Mouse (Mus musculus) left cerebral cortex, postnatal 25 days (tissue): Measurements from ENCODE around the gene Trappc6a. TPM values are rescaled to one million over a fixed set of nuclear protein-coding genes. Genes with fewer than 3 reads are reported as not detected.
"Not testable (repeated sequence)": the region's sequence is repeated elsewhere in the genome, so short reads cannot be mapped to it uniquely, and the experiment has no call there.

Experiments used
- DNase-seq, 2 experiments: peaks; one replicate each; pipeline ENCODE4 v3.0.0; 2022; ENCODE audit warnings: low spot score in 2 of 2, mixed read lengths in 1 of 2
- intact Hi-C: fragments of 180-260 bp; cut with DNase I; formaldehyde crosslinking; loops from one replicate; pipeline ENCODE4 v1.15.1; 2025
- total RNA-seq, 2 experiments: library from RNA; stranded (reverse); gene quantifications; 2 replicates each; pipeline ENCODE4 v1.2.3; 2021

Trappc6a gene
- total RNA-seq, 2 experiments from 2014 or later: 18.4 to 18.8 TPM

GRCm38 (mm10) chr7:19483281-19483680 lies 24.9 kb upstream of the Trappc6a start:
- no peak for DNase-seq
- intact Hi-C loops: loop anchor here (5.0 kb wide), 1 partner anchor 76 kb away; no protein-coding TSS in a partner anchor

GRCm38 (mm10) chr7:19485488-19485887 lies 22.7 kb upstream of the Trappc6a start:
- no peak for DNase-seq
- intact Hi-C loops: no loop called here

- intact Hi-C loops: no loop called here
- no peak for DNase-seq
Observed at GRCm38 (mm10) chr7:19486549-19486948, 21.6 kb upstream of the Trappc6a start.

GRCm38 (mm10) chr7:19489525-19489924 lies 18.7 kb upstream of the Trappc6a start:
- no peak for DNase-seq
- intact Hi-C loops: no loop called here

- no peak for DNase-seq
- intact Hi-C loops: no loop called here
Observed at GRCm38 (mm10) chr7:19491731-19492130, 16.5 kb upstream of the Trappc6a start.

- no peak for DNase-seq
- intact Hi-C loops: no loop called here
Observed at GRCm38 (mm10) chr7:19494751-19495474, 13.3 kb upstream of the Trappc6a start.

- intact Hi-C loops: no loop called here
- DNase-seq: no peak
Observed at GRCm38 (mm10) chr7:19495521-19496213, 12.5 kb upstream of the Trappc6a start.

- intact Hi-C loops: no loop called here
Observed at GRCm38 (mm10) chr7:19496214-19496555, 12.0 kb upstream of the Trappc6a start.

GRCm38 (mm10) chr7:19498326-19498725 lies 9.9 kb upstream of the Trappc6a start:
- intact Hi-C loops: no loop called here
- DNase-seq: no peak

More at GRCm38 (mm10) chr7:19496214-19496555, 12.0 kb upstream of the Trappc6a start:
- no peak for DNase-seq

- intact Hi-C loops: no loop called here
- no peak for DNase-seq
Observed at GRCm38 (mm10) chr7:19500420-19501363, 7.5 kb upstream of the Trappc6a start.

- DNase-seq: no peak
- intact Hi-C loops: no loop called here
Observed at GRCm38 (mm10) chr7:19501658-19502057, 6.5 kb upstream of the Trappc6a start.

GRCm38 (mm10) chr7:19503481-19504068 lies 4.6 kb upstream of the Trappc6a start:
- intact Hi-C loops: no loop called here

GRCm38 (mm10) chr7:19506326-19506725 lies 1.9 kb upstream of the Trappc6a start:
- intact Hi-C loops: loop anchor here (1.0 kb wide), 1 partner anchor 67 kb away; no protein-coding TSS in a partner anchor

More at GRCm38 (mm10) chr7:19503481-19504068, 4.6 kb upstream of the Trappc6a start:
- no peak for DNase-seq

GRCm38 (mm10) chr7:19506969-19507611 lies 1.1 kb upstream of the Trappc6a start:
- peak in 1 of 2 experiments; percentile 57 for DNase-seq
- intact Hi-C loops: loop anchor here (1.0 kb wide), 1 partner anchor 66 kb away; no protein-coding TSS in a partner anchor

More at GRCm38 (mm10) chr7:19506326-19506725, 1.9 kb upstream of the Trappc6a start:
- no peak for DNase-seq

- intact Hi-C loops: no loop called here
- no peak for DNase-seq
Observed at GRCm38 (mm10) chr7:19507612-19507981, 598 bp upstream of the Trappc6a start.

- intact Hi-C loops: loop anchor here (2.0 kb wide), 1 partner anchor 52 kb away; no protein-coding TSS in a partner anchor
- no peak for DNase-seq
Observed at GRCm38 (mm10) chr7:19508924-19509568, 851 bp downstream of the Trappc6a start.

- intact Hi-C loops: loop anchor here (2.0 kb wide), 1 partner anchor 51 kb away; no protein-coding TSS in a partner anchor
- DNase-seq: no peak
Observed at GRCm38 (mm10) chr7:19509786-19510185, 1.6 kb downstream of the Trappc6a start.

GRCm38 (mm10) chr7:19511934-19512333 lies 3.7 kb downstream of the Trappc6a start:
- DNase-seq, intact Hi-C loops: not testable (repeated sequence)
